Mouse (Mus musculus): ENCODE measurements around the gene Fuom. TPM values are rescaled to one million over a fixed set of nuclear protein-coding genes. Genes with fewer than 3 reads are reported as not detected.

Gene Fuom
- polyA plus RNA-seq, 1 experiment from 2014 or later = 18.9 TPM

- Histone ChIP-seq H3K9ac (replicated peaks) (peak overlapping the region; percentile 83), H3K9me3 (no peaks in the 10 kb centered on the region), H3K27ac (replicated peaks) (no peak overlapping the region), H3K27me3 (no peaks in the 10 kb centered on the region), H3K4me1 (peaks cover 9% of the 10 kb centered on the region; the same call in 1 of the 2 replicates), H3K4me3 (peak overlapping the region; percentile 91), H3K36me3 (no peaks in the 10 kb centered on the region), H3K4me2 (replicated peaks) (peak overlapping the region; percentile 94)
- ATAC-seq (replicated peaks) = peak; percentile 97
- 2% methylated on average over 40 of the region's 40 CpGs for WGBS
Observed at GRCm38 (mm10) chr7:140125278-140126021, 23.2 kb upstream of the Fuom start.

GRCm38 (mm10) chr7:140124382-140124781, 22.1 kb upstream of the Fuom start:
- Histone ChIP-seq H3K4me3 (no peak overlapping the region), H3K27me3 (no peaks in the 10 kb centered on the region), H3K9ac (replicated peaks) (no peak overlapping the region), H3K36me3 (no peaks in the 10 kb centered on the region), H3K4me2 (replicated peaks) (no peak overlapping the region), H3K4me1 (peaks cover 9% of the 10 kb centered on the region; the same call in 1 of the 2 replicates), H3K9me3 (no peaks in the 10 kb centered on the region), H3K27ac (replicated peaks) (no peak overlapping the region)
- ATAC-seq (replicated peaks) = no peak
- 97% methylated on average over 1 of the region's 1 CpGs for WGBS

DNA sequence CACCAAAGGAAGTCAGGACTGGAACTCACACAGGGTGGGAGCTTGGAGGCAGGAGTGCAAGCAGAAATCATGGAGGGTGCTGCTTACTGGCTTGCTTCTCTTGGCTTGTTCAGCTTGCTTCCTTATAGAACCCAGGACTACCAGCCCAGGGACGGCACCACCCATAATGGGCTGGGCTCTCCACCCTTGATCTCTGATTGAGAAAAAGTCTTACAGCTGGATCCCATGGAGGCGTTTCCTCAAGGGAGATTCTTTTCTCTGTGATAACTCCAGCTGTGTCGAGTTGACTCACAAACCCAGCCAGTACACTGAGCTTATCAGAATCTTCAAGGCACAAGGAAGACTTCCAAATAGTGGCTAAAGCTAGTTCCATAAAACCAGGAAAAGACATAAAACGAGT, 20.5 kb upstream of the Fuom start:
- WGBS = 32% methylated on average over 4 of the region's 4 CpGs
- Histone ChIP-seq H3K4me3 (no peak overlapping the region), H3K4me1 (peaks cover 9% of the 10 kb centered on the region; the same call in 1 of the 2 replicates), H3K9ac (replicated peaks) (no peak overlapping the region), H3K36me3 (no peaks in the 10 kb centered on the region), H3K4me2 (replicated peaks) (no peak overlapping the region), H3K9me3 (no peaks in the 10 kb centered on the region), H3K27ac (replicated peaks) (no peak overlapping the region), H3K27me3 (no peaks in the 10 kb centered on the region)
- no peak for ATAC-seq (replicated peaks)

GRCm38 (mm10) chr7:140121338-140121910, 19.2 kb upstream of the Fuom start:
- Histone ChIP-seq H3K27me3 (no peaks in the 10 kb centered on the region), H3K4me2 (replicated peaks) (no peak overlapping the region), H3K27ac (replicated peaks) (no peak overlapping the region), H3K4me1 (peaks cover 17% of the 10 kb centered on the region), H3K9me3 (no peaks in the 10 kb centered on the region), H3K9ac (replicated peaks) (no peak overlapping the region), H3K4me3 (no peak overlapping the region), H3K36me3 (no peaks in the 10 kb centered on the region)
- 64% methylated on average over 13 of the region's 13 CpGs for WGBS
- no peak for ATAC-seq (replicated peaks)

DNA sequence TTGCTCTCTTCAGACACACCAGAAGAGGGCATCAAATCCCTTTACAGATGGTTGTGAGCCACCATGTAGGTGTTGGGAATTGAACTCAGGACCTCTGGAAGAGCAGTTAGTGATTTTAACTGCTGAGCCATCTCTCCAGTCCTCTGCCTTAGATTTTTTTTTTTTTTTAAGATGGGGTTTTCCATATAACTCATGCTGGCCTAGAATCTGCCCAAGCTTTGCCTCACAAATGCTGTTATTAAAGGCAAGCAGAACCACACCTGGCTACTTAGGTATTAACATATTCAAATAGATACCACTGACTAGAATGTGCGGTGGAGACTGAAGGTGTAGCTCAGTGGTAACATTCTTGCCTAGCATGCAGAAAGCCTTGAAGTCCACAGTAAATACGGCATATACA, 18.2 kb upstream of the Fuom start:
- H3K4me2 ChIP-seq (replicated peaks) = no peak overlapping the region
- 92% methylated on average over 2 of the region's 2 CpGs for WGBS
- H3K27ac ChIP-seq (replicated peaks) = no peak overlapping the region
- H3K27me3 ChIP-seq = no peaks in the 10 kb centered on the region
- peaks cover 15% of the 10 kb centered on the region for H3K4me1 ChIP-seq
- H3K36me3 ChIP-seq = no peaks in the 10 kb centered on the region
- ATAC-seq (replicated peaks) = no peak
- no peak overlapping the region for H3K4me3 ChIP-seq
- H3K9ac ChIP-seq (replicated peaks) = no peak overlapping the region
- no peaks in the 10 kb centered on the region for H3K9me3 ChIP-seq

DNA sequence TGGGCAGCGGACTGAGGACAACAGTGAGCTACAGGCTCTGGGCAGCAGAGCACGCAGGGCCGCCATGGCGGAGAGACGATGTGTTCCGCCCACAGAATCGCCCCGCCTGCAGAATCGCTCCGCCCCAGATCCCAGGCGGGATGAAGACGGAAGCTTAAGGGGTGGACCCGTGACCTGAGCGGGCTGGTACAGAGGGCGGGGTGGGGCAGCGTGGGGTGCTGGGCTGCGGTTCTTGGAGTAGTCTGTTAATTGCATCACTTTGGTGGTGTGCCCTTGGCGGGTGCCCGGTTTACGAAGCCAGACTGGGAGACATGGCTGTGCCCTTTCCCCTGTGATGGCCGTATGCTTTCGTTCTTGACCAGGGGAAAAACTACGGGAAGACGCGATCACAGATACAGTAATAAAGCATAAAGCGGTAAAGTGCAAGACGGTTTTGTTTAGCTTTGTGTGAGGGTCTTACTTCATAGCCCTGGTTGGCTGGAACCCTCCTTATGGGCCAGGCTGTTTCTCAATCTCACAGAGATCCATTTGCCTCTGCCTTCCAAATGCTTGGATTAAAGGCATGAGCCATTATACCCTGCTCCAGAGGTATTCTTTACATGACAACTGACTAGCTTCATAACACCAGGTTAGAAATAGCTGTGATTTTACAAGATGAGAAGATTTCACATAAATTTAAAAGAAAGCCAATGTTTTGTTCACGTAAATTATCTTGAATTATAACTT, 14.3 kb upstream of the Fuom start, which contains the start of gene Echs1:
TSS of gene Echs1 (minus strand) at position 148 of the 726 bp plus-strand sequence.
- H3K4me3 ChIP-seq = peak within 1 kb of the TSS; percentile 91
- H3K9ac ChIP-seq (replicated peaks) = peak within 1 kb of the TSS; percentile 92
- peak within 1 kb of the TSS; percentile 82 for H3K27ac ChIP-seq (replicated peaks)
- H3K4me2 ChIP-seq (replicated peaks) = peak within 1 kb of the TSS; percentile 93
- no peaks in the 10 kb centered on the region for H3K9me3 ChIP-seq
- peaks cover 13% of the 10 kb centered on the region for H3K36me3 ChIP-seq
- 3% methylated on average over 28 of the region's 28 CpGs for WGBS
- peak; percentile 95 for ATAC-seq (replicated peaks)
- H3K4me1 ChIP-seq = peaks cover 12% of the 10 kb centered on the region
- no peaks in the 10 kb centered on the region for H3K27me3 ChIP-seq

DNA sequence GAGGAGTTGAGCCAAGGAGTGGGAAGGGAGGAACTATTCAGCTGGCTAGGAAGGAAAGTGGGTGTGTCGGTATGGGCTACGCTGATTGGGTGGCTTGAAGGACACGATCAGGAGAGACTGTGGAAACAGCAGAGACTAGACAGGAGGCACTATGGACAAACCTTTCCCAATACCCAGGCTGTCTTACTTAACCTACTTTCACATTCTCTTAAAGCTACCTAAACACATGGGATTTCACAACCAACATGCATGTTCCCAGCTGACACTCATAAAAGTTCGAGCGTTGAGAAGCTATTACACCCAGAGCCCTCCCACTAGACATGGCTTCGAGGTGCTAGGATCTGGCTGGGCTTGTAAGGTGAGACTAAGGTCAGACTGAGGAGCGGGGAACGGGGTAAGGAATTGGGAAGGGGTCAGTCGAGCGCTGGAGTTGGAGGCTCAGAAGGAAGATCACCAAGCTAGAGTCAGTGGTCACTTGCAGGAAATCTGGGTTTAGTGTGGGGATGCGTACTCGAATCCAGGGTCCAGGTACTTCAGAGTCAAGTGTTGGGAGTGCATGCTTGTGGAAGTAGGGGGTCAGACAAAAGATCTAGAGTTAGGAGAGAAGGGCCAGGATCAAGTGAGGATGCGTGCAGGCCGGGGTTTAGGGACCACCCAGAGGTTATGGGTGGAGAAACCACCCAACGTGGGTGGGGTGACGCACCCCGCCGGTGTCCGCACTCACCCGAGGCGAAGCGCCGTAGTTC, 13.5 kb upstream of the Fuom start, which contains the start of gene Paox:
TSS of gene Paox (plus strand) at position 217 of the 746 bp plus-strand sequence.
- Histone ChIP-seq H3K4me1 (peaks cover 12% of the 10 kb centered on the region), H3K27ac (replicated peaks) (peak within 1 kb of the TSS; percentile 82), H3K9me3 (no peaks in the 10 kb centered on the region), H3K4me3 (peak within 1 kb of the TSS; percentile 91), H3K9ac (replicated peaks) (peak within 1 kb of the TSS; percentile 92), H3K27me3 (no peaks in the 10 kb centered on the region), H3K36me3 (peaks cover 19% of the 10 kb centered on the region), H3K4me2 (replicated peaks) (peak within 1 kb of the TSS; percentile 93)
- ATAC-seq (replicated peaks) = peak; percentile 76
- 3% methylated on average over 23 of the region's 23 CpGs for WGBS

- no peaks in the 10 kb centered on the region for H3K27me3 ChIP-seq
- H3K9ac ChIP-seq (replicated peaks) = no peak overlapping the region
- H3K4me2 ChIP-seq (replicated peaks) = no peak overlapping the region
- 60% methylated on average over 3 of the region's 3 CpGs for WGBS
- peaks cover 46% of the 10 kb centered on the region for H3K36me3 ChIP-seq
- no peaks in the 10 kb centered on the region for H3K9me3 ChIP-seq
- H3K4me3 ChIP-seq = no peak overlapping the region
- ATAC-seq (replicated peaks) = no peak
- H3K27ac ChIP-seq (replicated peaks) = no peak overlapping the region
- H3K4me1 ChIP-seq = peaks cover 9% of the 10 kb centered on the region
Observed at GRCm38 (mm10) chr7:140111943-140112342, 9.7 kb upstream of the Fuom start.

GRCm38 (mm10) chr7:140104009-140104408, 1.8 kb upstream of the Fuom start:
- H3K36me3 ChIP-seq = peaks cover 24% of the 10 kb centered on the region
- H3K27ac ChIP-seq (replicated peaks) = no peak overlapping the region
- H3K4me2 ChIP-seq (replicated peaks) = no peak overlapping the region
- no peak overlapping the region for H3K4me3 ChIP-seq
- 83% methylated on average over 4 of the region's 4 CpGs for WGBS
- ATAC-seq (replicated peaks) = no peak
- peaks cover 9% of the 10 kb centered on the region for H3K4me1 ChIP-seq
- no peak overlapping the region for H3K9ac ChIP-seq (replicated peaks)
- no peaks in the 10 kb centered on the region for H3K27me3 ChIP-seq
- H3K9me3 ChIP-seq = no peaks in the 10 kb centered on the region

DNA sequence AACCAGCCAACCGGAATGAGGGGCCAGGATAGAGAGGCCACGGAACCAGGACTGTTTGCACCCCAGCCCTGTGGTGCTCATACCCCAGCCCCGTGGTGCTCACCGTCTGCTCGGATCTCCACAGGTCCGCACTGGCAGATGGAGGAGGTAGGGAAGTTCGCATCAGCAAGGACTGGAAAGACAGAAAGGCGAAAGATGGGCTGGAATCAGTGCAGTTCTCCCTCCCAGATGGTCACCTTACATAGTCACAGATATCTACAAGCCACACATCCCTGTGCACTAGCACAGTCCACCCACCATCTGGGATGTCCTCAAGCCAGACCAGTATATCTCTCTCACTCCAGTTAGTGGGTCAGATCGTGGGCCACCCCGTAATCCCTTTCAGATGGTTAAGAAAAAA, 743 bp downstream of the Fuom start:
- Histone ChIP-seq H3K4me2 (replicated peaks) (peak overlapping the region; percentile 67), H3K9ac (replicated peaks) (peak overlapping the region; percentile 47), H3K27ac (replicated peaks) (no peak overlapping the region), H3K9me3 (no peaks in the 10 kb centered on the region), H3K36me3 (peaks cover 9% of the 10 kb centered on the region; the same call in 1 of the 2 replicates), H3K4me1 (peaks cover 9% of the 10 kb centered on the region), H3K27me3 (no peaks in the 10 kb centered on the region), H3K4me3 (peak overlapping the region; percentile 38)
- WGBS = 72% methylated on average over 10 of the region's 10 CpGs
- ATAC-seq (replicated peaks) = no peak

DNA sequence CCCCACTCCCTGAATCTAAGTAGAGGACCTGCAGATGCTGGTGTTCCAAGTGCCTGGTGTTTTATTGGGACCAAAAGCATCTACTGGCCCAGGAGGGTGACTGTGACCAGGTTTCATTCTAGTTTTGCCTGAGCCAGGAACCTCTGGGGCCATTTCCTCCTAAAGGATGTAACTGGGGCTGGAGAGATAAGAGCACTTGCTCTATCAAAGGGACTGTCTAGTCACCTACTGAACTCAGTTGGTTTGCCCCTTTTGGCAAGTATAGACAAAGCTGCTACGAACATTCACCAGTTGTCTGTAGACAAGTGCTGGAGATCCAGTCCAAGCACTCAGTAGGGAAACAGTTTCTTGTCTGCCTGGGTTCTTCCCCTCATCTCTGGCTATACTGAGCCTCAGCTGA, 3.8 kb downstream of the Fuom start:
- WGBS = 76% methylated on average over 1 of the region's 1 CpGs
- Histone ChIP-seq H3K27me3 (no peaks in the 10 kb centered on the region), H3K4me2 (replicated peaks) (no peak overlapping the region), H3K36me3 (no peaks in the 10 kb centered on the region), H3K4me3 (no peak overlapping the region), H3K27ac (replicated peaks) (no peak overlapping the region), H3K9me3 (no peaks in the 10 kb centered on the region), H3K4me1 (peaks cover 9% of the 10 kb centered on the region), H3K9ac (replicated peaks) (no peak overlapping the region)
- no peak for ATAC-seq (replicated peaks)
